23 mouse cellular contexts compared by ENCODE assay signal in genomic region chr16:51722682-51723081, GRCm38 (mm10).
"Had no signal": no experiment of that assay in that cellular context is flagged by ENCODE, and none has a peak within 500 bp of the region (broad histone marks: within the 10 kb centered on the region; RNA-seq: fewer than 3 reads in every experiment).

No protein-coding gene starts in this region.

- H3K27me3 ChIP-seq: heart, embryonic 13.5 days; heart, embryonic 15.5 days; hindbrain, embryonic 13.5 days; hindbrain, embryonic 15.5 days; limb, embryonic 13.5 days; limb, embryonic 15.5 days; liver, embryonic 12.5 days had no signal

- H3K9me3 ChIP-seq: heart, embryonic 13.5 days; heart, embryonic 15.5 days; hindbrain, embryonic 13.5 days; hindbrain, embryonic 15.5 days; limb, embryonic 13.5 days; limb, embryonic 15.5 days; liver, embryonic 12.5 days had no signal

- ATAC-seq: hindbrain, postnatal 0 days; intestine, embryonic 16.5 days; liver, embryonic 12.5 days had no signal

- H3K4me3 ChIP-seq: heart, adult 2 months; heart, embryonic 13.5 days; heart, embryonic 15.5 days; hindbrain, embryonic 13.5 days; hindbrain, embryonic 15.5 days; limb, embryonic 13.5 days; limb, embryonic 15.5 days; liver, embryonic 12.5 days had no signal

- H3K4me1 ChIP-seq: heart, embryonic 13.5 days; heart, embryonic 15.5 days; hindbrain, embryonic 13.5 days; hindbrain, embryonic 15.5 days; limb, embryonic 15.5 days; liver, embryonic 12.5 days had no signal

- H3K27ac ChIP-seq: heart, adult 2 months; heart, embryonic 13.5 days; heart, embryonic 15.5 days; hindbrain, embryonic 13.5 days; hindbrain, embryonic 15.5 days; hindbrain, postnatal 0 days; limb, embryonic 13.5 days; limb, embryonic 15.5 days; liver, embryonic 12.5 days; liver, embryonic 14.5 days had no signal

- H3K36me3 ChIP-seq: heart, embryonic 13.5 days; heart, embryonic 15.5 days; hindbrain, embryonic 13.5 days; hindbrain, embryonic 15.5 days; limb, embryonic 13.5 days; limb, embryonic 15.5 days; liver, embryonic 12.5 days had no signal

- DNase-seq: gastrocnemius, postnatal 14 days; gastrocnemius, postnatal 36 days; heart, adult 11 months; heart, adult 2 months; heart, postnatal 14 days; heart, postnatal 36 days; kidney, adult 11 months; kidney, adult 8-10 months; kidney, postnatal 36 days; layer of hippocampus, adult 9-11 months; layer of hippocampus, postnatal 36 days; left cerebral cortex, postnatal 4 days had no signal

- H3K9ac ChIP-seq: heart, embryonic 13.5 days; heart, embryonic 15.5 days; hindbrain, embryonic 13.5 days; hindbrain, embryonic 15.5 days; limb, embryonic 13.5 days; limb, embryonic 15.5 days; liver, embryonic 12.5 days; liver, embryonic 14.5 days had no signal

- H3K4me2 ChIP-seq: heart, embryonic 11.5 days; heart, embryonic 13.5 days; heart, embryonic 15.5 days; hindbrain, embryonic 13.5 days; hindbrain, embryonic 15.5 days; limb, embryonic 13.5 days; limb, embryonic 15.5 days; liver, embryonic 12.5 days had no signal
